In the genomic region with DNA sequence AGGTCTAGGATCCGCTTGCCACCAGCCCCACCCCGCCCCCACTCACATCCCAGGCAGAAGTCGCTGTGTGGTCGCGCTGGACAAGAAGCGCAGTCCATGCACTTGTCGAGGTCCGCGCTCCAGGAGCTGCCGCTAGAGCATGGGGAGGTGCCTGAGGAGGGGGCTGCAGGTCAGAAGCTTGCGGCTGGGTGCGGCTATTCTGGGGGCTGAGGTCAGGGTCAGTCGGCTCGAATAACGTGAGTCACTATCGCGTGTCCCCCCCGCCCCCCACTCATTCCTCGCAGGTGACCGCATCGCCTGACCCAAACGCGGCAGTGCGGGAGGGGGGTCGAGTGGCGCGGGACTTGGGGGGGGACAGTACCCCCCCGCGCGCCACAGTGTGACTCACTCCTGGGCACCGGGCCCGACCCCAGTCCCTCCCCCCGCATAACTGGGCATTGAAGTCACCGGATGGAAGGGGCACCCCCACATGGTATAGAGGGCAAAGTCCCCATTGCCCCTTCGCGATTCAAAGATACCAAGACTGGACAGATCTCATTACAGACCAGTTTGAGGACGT, we compare ENCODE assay signal across 9 mouse cellular contexts. TPM values are rescaled to one million over a fixed set of nuclear protein-coding genes. Genes with fewer than 3 reads are reported as not detected.
DNase-seq lines count a peak whose midpoint lies in the region; ATAC-seq and TF ChIP-seq lines count a peak whose summit lies in the region.
"Had no signal": no experiment of that assay in that cellular context is flagged by ENCODE, and none has a peak within 500 bp of the region (broad histone marks: within the 10 kb centered on the region; RNA-seq: fewer than 3 reads in every experiment).

No protein-coding gene starts in this region.

- no peak for TF ChIP-seq CTCF in E14TG2a.4 (conservative IDR thresholded peaks at IDR 0.05; ENCODE audit: low read length)

- no peak for ATAC-seq in midbrain, embryonic 11.5 days (ENCODE audit: low FRiP score)
- no peak for ATAC-seq in megakaryocyte progenitor cell, adult 5-6 weeks (replicated peaks; ENCODE audit: poor library complexity)

- peaks cover 89% of the 10 kb centered on the region for H3K4me1 ChIP-seq in E14TG2a.4 (replicated peaks; ENCODE audit: low read depth, low read length)
- peaks cover 44% of the 10 kb centered on the region for H3K4me1 ChIP-seq in heart, embryonic 10.5 days
- H3K4me1 ChIP-seq in midbrain, embryonic 11.5 days (ENCODE audit: control insufficient read depth, insufficient read depth, low read length) = peaks cover 24% of the 10 kb centered on the region

- peaks cover 48% of the 10 kb centered on the region for H3K27me3 ChIP-seq in E14TG2a.4 (ENCODE audit: insufficient read depth, low read length)
- peaks cover 44% of the 10 kb centered on the region for H3K27me3 ChIP-seq in heart, embryonic 10.5 days (ENCODE audit: insufficient read depth, poor library complexity, severe bottlenecking)
- peaks cover 54% of the 10 kb centered on the region for H3K27me3 ChIP-seq in midbrain, embryonic 11.5 days (ENCODE audit: control insufficient read depth, insufficient read depth, low read length)

- peak overlapping the region; percentile 90 for H3K27ac ChIP-seq in heart, embryonic 10.5 days
- no peak overlapping the region for H3K27ac ChIP-seq in midbrain, embryonic 11.5 days (ENCODE audit: low read depth, low read length)

- peak overlapping the region; percentile 89 for H3K4me3 ChIP-seq in E14TG2a.4 (replicated peaks; ENCODE audit: low read length)
- peak overlapping the region; percentile 72 for H3K4me3 ChIP-seq in heart, embryonic 10.5 days
- peak overlapping the region; percentile 48 for H3K4me3 ChIP-seq in midbrain, embryonic 11.5 days (ENCODE audit: low read depth, low read length)

- H3K9ac ChIP-seq in midbrain, embryonic 11.5 days (ENCODE audit: low read length) = peak overlapping the region; percentile 59

- peaks cover 28% of the 10 kb centered on the region for H3K36me3 ChIP-seq in E14TG2a.4 (ENCODE audit: insufficient read depth, low read length)
- H3K36me3 ChIP-seq in heart, embryonic 10.5 days = peaks cover 7% of the 10 kb centered on the region; the same call in 1 of the 2 replicates
- no peaks in the 10 kb centered on the region for H3K36me3 ChIP-seq in midbrain, embryonic 11.5 days (ENCODE audit: control insufficient read depth, insufficient read depth, low read length)

- under 1% methylated on average over 37 of the region's 37 CpGs for WGBS in heart, embryonic 10.5 days
- under 1% methylated on average over 34 of the region's 37 CpGs for WGBS in midbrain, embryonic 11.5 days

- peak; percentile 90 for DNase-seq in 3134 (ENCODE audit: extremely low read depth, insufficient read length, low spot score)
- peak; percentile 68 to 84 for DNase-seq in cerebellum, postnatal 25 days
- peak; percentile 80 for DNase-seq in heart, embryonic 10.5 days (ENCODE audit: low spot score)
- peak; percentile 70 for DNase-seq in kidney, postnatal 10 days
- no peak for DNase-seq in midbrain, embryonic 11.5 days (ENCODE audit: low spot score, missing footprints)
- no peak for DNase-seq in right cerebral cortex, postnatal 25 days

- H3K4me2 ChIP-seq in midbrain, embryonic 11.5 days = peak overlapping the region; percentile 94

- H3K9me3 ChIP-seq in E14TG2a.4 (ENCODE audit: low read length) = no peaks in the 10 kb centered on the region
- H3K9me3 ChIP-seq in heart, embryonic 10.5 days = no peaks in the 10 kb centered on the region
- H3K9me3 ChIP-seq in midbrain, embryonic 11.5 days (ENCODE audit: control insufficient read depth, low read length) = no peaks in the 10 kb centered on the region

RNA-seq across cellular contexts. Expression of a gene that starts 0.7 kb away (rescaled TPM):
- 35.4 and 72.4 TPM in 2 replicates for polyA plus RNA-seq in heart, embryonic 10.5 days (2016; fragmentation: Nextera tagmentation; extraction: Ambion mirVana)
- polyA plus RNA-seq in midbrain, embryonic 11.5 days (2014; fragmentation: Nextera tagmentation; extraction: Ambion mirVana) = 2.0 and 2.2 TPM in 2 replicates
- 3.6 and 4.3 TPM in 2 replicates for total RNA-seq in megakaryocyte progenitor cell, adult 5-6 weeks (2015)
- total RNA-seq in megakaryocyte progenitor cell, adult 5-6 weeks (2017) = 5.9 and 7.9 TPM in 2 replicates

RNA-seq across cellular contexts. Expression of a gene that starts 2.5 kb away (rescaled TPM):
- 7.0 and 33.4 TPM in 2 replicates for polyA plus RNA-seq in heart, embryonic 10.5 days (2016; fragmentation: Nextera tagmentation; extraction: Ambion mirVana)
- polyA plus RNA-seq in midbrain, embryonic 11.5 days (2014; fragmentation: Nextera tagmentation; extraction: Ambion mirVana) = 2.3 and 2.5 TPM in 2 replicates
- total RNA-seq in megakaryocyte progenitor cell, adult 5-6 weeks (2015) = not detected in 2 replicates
- not detected in 2 replicates for total RNA-seq in megakaryocyte progenitor cell, adult 5-6 weeks (2017)
- total RNA-seq: gastrocnemius, postnatal 36 days had no signal

RNA-seq across cellular contexts. Expression of a gene that starts 2.9 kb away (rescaled TPM):
- 60.1 and 63.7 TPM in 2 replicates for polyA plus RNA-seq in heart, embryonic 10.5 days (2016; fragmentation: Nextera tagmentation; extraction: Ambion mirVana)
- 55.1 and 57.0 TPM in 2 replicates for polyA plus RNA-seq in midbrain, embryonic 11.5 days (2014; fragmentation: Nextera tagmentation; extraction: Ambion mirVana)
- 32.3 and 33.4 TPM in 2 replicates for total RNA-seq in megakaryocyte progenitor cell, adult 5-6 weeks (2015)
- 45.7 and 51.2 TPM in 2 replicates for total RNA-seq in megakaryocyte progenitor cell, adult 5-6 weeks (2017)

RNA-seq across cellular contexts. Expression of a gene that starts 3.2 kb away (rescaled TPM):
- polyA plus RNA-seq in heart, embryonic 10.5 days (2016; fragmentation: Nextera tagmentation; extraction: Ambion mirVana) = 152 and 305 TPM in 2 replicates
- polyA plus RNA-seq in midbrain, embryonic 11.5 days (2014; fragmentation: Nextera tagmentation; extraction: Ambion mirVana) = 37.4 and 40.6 TPM in 2 replicates
- 39.1 and 42.7 TPM in 2 replicates for total RNA-seq in megakaryocyte progenitor cell, adult 5-6 weeks (2015)
- total RNA-seq in megakaryocyte progenitor cell, adult 5-6 weeks (2017) = 17.8 and 20.2 TPM in 2 replicates

RNA-seq across cellular contexts. Expression of a gene that starts 7.3 kb away (rescaled TPM):
- polyA plus RNA-seq in heart, embryonic 10.5 days (2016; fragmentation: Nextera tagmentation; extraction: Ambion mirVana) = 0.76 and 2.4 TPM in 2 replicates
- polyA plus RNA-seq in midbrain, embryonic 11.5 days (2014; fragmentation: Nextera tagmentation; extraction: Ambion mirVana) = 0.58 and 0.82 TPM in 2 replicates
- not detected in 2 replicates for total RNA-seq in megakaryocyte progenitor cell, adult 5-6 weeks (2015)
- not detected in 2 replicates for total RNA-seq in megakaryocyte progenitor cell, adult 5-6 weeks (2017)
- total RNA-seq: gastrocnemius, postnatal 36 days had no signal

Comparison
In these comparisons a context has a peak if more than half of its experiments do, and no peak if none do; other contexts are left out.
1. DNase-seq: peak in 3134 (single experiment), cerebellum, postnatal 25 days (2 of 2), heart, embryonic 10.5 days (single experiment) and kidney, postnatal 10 days (single experiment); none in midbrain, embryonic 11.5 days (single experiment) and right cerebral cortex, postnatal 25 days (single experiment).
2. RNA of a gene that starts 0.7 kb away (polyA plus RNA-seq): 35.4 to 72.4 TPM in heart, embryonic 10.5 days; 2.0 to 2.2 TPM in midbrain, embryonic 11.5 days; every median in the first group is over 10 times any median in the second.
3. Peak in every context shown above with its lines, with median percentiles within 50 percentile points of each other: H3K4me3 ChIP-seq.